Mouse (Mus musculus) left cerebral cortex, postnatal 25 days (tissue): Measurements from ENCODE around the gene Lztfl1. TPM values are rescaled to one million over a fixed set of nuclear protein-coding genes. Genes with fewer than 3 reads are reported as not detected.
A peak's percentile ranks its signal among the peaks of the same experiment; 100 is the strongest.
"Not testable (repeated sequence)": the region's sequence is repeated elsewhere in the genome, so short reads cannot be mapped to it uniquely, and the experiment has no call there.

Experiments
- DNase-seq, 2 experiments: peaks; one replicate each; pipeline ENCODE4 v3.0.0; 2022; ENCODE audit warnings: low spot score in 2 of 2, mixed read lengths in 1 of 2
- intact Hi-C: fragments of 180-260 bp; cut with DNase I; formaldehyde crosslinking; loops from one replicate; pipeline ENCODE4 v1.15.1; 2025
- total RNA-seq, 2 experiments: library from RNA; stranded (reverse); gene quantifications; 2 replicates each; pipeline ENCODE4 v1.2.3; 2021

The Lztfl1 gene
- total RNA-seq, 2 experiments from 2014 or later, result 77.8 to 81.6 TPM

DNA sequence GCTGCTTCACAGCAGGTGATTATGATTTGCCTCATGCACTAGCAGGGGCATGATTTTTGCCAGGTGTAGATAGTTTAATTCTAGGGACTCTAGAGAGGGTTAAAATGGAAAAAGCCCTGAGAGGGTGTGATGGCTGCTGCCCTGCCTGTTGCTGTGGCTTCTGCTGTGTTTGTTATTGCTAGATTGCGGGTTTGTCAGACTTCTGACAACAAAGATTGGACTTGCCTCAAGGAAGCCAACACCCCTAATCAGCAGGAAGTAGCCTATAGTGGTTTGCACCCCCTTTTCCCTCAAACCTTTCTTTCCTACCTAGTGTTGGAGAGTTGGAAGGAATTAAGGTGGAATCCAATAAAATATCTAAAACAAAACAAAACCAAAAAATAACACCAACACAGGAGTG is 29.3 kb downstream of the Lztfl1 start:
- intact Hi-C loops, result no loop called here
- DNase-seq, result no peak

DNA sequence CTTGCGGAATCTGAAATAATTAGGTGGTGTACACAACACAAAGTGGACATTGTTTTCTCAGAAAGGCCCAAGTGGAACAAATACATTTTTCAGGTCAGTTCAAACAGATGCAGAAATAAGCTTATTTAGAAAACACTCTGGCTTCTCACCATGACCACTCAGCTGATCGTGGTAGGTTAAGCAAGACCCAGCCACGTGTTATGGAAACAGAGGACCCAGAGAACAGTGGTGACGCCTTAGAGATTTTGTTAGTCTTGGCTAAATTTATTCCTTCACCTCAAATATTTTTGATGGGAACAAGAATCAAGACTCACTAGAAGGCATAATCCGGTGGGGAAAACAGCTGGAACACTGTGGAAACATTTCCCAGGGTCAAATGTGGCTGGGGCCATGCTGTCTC is 31.3 kb downstream of the Lztfl1 start:
- intact Hi-C loops, result no loop called here
- DNase-seq, result peak in 1 of 2 experiments; percentile 6

DNA sequence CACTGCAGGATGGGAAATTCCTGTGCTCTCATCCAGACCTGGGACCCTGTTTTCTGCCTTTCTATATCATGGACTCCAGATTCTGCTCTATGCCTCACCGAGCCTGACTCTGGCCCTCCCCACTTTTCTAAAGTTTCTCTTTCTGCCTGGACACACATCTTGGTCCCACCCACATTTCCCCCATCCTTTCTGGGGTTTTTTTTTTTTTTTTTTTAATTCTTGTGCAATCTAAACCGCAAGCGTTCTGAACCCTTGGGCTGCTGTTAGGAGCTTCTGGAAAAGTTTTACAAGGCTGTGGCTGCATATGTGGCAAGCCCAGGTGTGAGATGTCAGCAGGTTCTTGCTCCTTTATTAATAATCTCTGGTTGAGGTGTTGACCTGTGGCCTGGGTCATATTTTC is 33.8 kb downstream of the Lztfl1 start:
- intact Hi-C loops, result no loop called here
- no peak for DNase-seq

DNA sequence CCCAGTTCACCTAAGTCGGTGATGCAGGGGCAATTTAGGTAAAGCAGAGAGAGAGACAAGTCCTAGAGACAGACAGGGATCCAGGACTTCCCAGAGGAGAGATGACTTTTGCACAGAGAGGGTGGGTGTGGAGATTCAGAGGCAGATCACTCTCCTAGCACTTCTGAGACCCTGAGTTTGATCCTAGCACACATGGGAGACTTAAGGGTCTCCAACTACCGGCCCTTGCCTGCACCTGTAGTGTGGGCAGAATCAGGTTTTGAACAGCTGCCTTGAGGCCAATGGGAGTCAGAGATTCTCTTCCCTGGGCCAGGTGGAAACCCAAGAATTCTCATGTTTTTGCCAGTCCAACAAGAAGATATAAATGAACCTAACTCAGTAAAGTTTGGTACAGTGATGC is 38.3 kb downstream of the Lztfl1 start:
- intact Hi-C loops, result no loop called here
- no peak for DNase-seq

DNA sequence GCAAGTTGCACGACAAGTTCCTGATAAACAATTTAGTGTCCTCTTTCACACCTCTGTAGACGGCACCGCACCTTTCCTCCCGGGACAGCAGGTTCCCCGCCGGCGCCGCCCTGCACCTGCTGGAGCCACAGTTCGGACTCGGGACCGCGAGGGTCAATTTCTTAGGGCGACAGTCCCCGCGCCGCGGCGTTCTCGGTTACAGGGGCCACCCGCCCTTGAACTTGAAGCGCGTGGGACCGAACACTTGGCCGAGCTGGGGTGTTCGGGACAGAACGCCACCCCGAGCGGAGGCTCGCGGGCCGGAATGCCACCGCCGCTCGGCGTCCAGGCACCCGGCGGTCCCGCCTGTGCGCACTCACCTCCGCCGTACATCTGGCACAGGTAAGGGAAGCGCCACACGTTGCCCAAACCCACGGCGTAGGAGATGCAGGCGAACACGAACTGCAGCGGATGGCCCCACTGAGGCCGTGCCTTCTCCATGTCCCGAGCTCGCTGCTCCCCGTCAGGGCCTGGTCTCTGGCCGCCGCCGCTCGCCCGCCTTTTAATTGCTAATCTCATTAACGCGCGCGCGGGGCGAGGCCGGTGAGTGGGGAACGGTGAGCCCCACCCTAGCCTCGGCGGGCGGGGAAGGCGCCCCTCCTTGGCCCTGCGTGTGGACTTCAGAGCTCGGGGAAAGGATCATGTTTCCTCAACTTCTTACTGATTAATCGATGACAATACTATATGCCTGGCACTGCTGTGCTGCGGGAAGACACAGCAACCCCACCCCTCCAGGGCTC is 39.0 kb downstream of the Lztfl1 start, which contains the start of the genes Ccr9 and Slc6a20a:
Ccr9 (plus strand) TSS at position 113 of the 779 bp plus-strand sequence.
Slc6a20a (minus strand) TSS at position 559 of the 779 bp plus-strand sequence.
- no peak for DNase-seq
- intact Hi-C loops, result no loop called here

DNA sequence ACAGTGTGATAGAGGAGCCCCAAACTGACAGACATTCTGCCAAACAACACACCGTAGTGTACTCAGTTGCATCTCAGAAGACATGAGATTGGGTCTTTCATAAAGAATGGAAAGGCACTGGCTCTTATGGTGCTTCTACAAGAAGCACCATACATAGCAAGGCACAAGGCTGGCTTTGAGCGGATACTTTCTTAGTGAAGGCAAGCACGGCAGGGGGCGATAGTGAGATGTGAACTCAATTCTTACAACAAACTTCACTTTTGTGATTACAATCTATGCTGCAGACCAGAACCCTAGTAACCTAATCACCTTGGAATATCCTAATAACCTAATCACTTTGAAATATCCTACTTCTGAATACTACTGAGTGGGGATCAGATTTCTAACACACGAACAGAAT is 51.9 kb downstream of the Lztfl1 start:
- DNase-seq, result peak; percentile 24 to 53
- intact Hi-C loops, result no loop called here

DNA sequence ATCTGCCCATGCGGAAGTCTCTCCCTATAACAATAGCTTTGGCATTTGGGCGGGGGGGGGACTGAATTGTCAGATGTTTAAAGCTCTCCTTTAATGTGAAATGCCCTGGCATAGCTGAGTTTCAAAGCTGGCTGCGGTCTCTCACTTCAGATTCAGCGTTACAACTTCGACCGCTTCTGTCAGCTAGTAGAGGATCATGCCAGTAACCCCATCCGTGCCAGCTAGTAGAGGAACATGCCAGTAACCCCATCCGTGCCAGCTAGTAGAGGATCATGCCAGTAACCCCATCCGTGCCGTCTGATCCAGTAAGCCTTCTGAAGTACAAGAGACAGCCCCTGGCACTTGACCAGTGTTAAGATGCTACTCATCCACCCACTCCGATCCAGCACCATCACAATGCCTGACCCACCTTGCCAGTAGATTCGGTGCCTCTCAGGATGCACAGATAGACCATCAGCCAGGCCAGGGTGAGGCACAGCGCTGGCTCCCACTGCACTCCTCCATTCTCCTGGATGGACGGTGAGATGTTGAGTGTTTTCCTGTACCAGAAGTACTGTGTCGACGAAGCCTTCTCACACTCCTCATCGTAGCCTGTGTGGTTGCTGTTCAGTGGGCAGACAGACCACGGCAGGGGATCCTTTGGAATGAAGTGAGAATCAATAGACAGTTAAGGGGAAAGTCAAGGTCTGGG is 57.4 kb downstream of the Lztfl1 start:
- DNase-seq, intact Hi-C loops: not testable (repeated sequence)

DNA sequence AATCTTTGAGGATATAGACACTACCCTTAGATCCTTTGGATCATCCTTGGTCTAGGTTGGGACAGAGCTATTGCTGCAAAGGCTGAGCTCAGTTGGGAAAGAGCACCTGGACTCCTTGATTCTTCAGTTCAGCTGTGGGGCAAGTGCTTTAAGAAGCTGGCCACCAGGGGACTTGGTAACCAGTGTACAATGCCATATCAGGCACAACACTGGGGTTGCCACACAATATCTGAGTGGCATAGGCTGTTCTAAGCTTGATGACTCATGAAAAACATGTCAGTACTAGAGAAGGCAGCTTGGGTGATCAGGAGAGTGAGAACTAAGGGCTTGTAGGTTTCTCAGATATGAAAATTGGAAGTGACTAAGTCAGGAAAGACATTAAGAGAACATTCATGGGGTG is 58.5 kb downstream of the Lztfl1 start:
- DNase-seq, result no peak
- intact Hi-C loops, result no loop called here

DNA sequence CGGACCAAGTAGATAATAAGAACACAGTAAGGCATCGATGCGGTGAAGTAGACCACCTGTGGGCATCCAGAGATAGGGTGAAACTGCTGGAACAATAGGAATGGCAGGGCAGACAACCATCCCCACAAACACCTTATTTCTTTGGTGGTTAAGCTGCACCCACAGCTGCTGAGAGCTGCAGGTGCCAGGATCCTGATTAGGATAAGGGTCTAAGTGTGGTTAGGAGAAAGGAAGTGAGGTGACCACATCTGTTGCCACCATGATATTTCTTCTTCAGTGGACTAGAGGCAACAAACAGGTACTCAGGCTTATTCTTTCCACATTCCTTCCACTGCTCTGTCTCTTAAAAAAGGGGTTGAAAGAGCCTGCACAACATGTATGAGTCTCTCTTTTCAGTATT is 60.0 kb downstream of the Lztfl1 start:
- intact Hi-C loops, result no loop called here
- no peak for DNase-seq

DNA sequence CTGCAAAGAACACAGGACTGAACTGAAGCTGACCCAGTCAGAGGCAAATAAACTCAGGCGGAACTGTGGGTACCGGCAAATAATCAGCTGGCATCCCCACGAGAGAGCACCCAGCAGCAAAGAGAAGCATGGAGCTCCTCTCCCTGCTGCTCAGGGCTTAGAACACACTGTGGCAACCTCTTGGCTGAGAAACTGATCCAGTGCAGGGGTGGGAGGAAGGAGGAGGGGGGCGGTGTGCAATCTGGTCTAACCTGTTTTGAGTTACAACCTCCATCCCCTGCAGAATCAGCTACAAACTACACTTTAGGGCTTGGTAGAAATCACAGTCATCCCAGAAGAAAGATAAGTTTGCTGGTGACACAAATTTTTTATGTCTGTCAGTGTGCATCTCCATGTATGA is 66.1 kb downstream of the Lztfl1 start:
- DNase-seq, result no peak
- intact Hi-C loops, result no loop called here

DNA sequence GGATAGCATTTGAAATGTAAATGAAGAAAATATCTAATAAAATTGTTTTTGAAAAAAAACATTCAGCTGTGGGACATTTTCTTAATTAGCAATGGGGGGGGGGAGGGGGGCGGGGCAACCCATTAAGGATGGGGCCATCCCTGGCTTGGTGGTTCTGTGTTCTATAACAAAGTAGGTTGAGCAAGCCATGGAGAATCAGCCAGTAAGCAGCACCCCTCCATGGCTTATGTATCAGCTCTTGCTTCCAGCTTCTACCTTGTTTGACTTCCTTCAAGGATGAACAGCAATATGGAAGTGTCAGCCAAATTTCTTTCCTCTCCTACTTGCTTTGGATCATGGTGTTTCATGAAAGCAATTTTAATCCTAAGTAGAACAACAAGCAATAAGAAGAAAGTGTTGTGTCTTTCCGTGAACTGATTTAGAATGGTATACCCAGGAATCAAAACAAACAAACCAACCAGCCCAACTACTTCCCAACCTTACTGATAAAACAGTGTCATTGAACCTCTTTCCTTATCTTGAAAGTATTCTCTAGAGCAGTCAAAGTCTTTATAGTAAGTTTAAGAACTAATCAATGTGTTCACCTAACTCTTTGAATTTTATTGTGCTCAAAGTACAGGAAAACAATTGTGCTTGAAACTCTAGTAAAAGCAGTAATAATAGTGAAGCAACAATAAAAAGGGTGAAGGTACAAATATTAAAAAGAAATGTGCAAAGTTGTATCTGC is 67.5 kb downstream of the Lztfl1 start:
- intact Hi-C loops, result no loop called here
- no peak for DNase-seq

Other genes starting within 250 kb of the Lztfl1 start
- gene Limd1, start 239.0 kb downstream of the Lztfl1 start, total RNA-seq, result 1 to 10 TPM; 6.1 to 7.2 TPM
- gene Sacm1l, start 187.9 kb downstream of the Lztfl1 start, total RNA-seq, result 10 to 100 TPM; 59.5 to 61.9 TPM
- gene Slc6a20b, start 85.1 kb downstream of the Lztfl1 start, total RNA-seq, result under 1 TPM; 0.43 to 0.55 TPM
- under 1 TPM; 0.07 to 0.11 TPM for gene Ccr9, start 39.3 kb downstream of the Lztfl1 start, total RNA-seq
- 10 to 100 TPM; 15.9 to 21.1 TPM for gene Slc6a20a, start 38.8 kb downstream of the Lztfl1 start, total RNA-seq
- not detected for gene Cxcr6, start 88.8 kb upstream of the Lztfl1 start, total RNA-seq
- 10 to 100 TPM; 22.0 to 26.8 TPM for gene Fyco1, start 134.2 kb upstream of the Lztfl1 start, total RNA-seq
- gene Xcr1, start 144.3 kb upstream of the Lztfl1 start, total RNA-seq, result not detected